Mouse (Mus musculus): ENCODE measurements at regions not wholly inside any gene's neighbourhood (a gene's known extent, or its start where the extent isn't known, plus 50 kb on each side); places are given as distances from the start of the nearest gene placed in this dataset.

- Histone ChIP-seq H3K4me1 (ENCODE audit: control insufficient read depth, insufficient read depth, low read length) (peaks cover 8% of the 10 kb centered on the region), H3K27ac (ENCODE audit: insufficient read depth, low read length) (peak overlapping the region; percentile 41), H3K4me3 (ENCODE audit: insufficient read depth, low read length) (no peak overlapping the region)
- no peak for TF ChIP-seq POLR2A (IDR thresholded peaks at IDR 0.05; ENCODE audit: low read depth, low read length)
- no peak for TF ChIP-seq CTCF (IDR thresholded peaks at IDR 0.05; ENCODE audit: borderline replicate concordance, insufficient read depth, low read length)
Observed at GRCm38 (mm10) chr11:79757513-79758071, 166.6 kb downstream of the Rab11fip4 start.

- Histone ChIP-seq H3K27ac (ENCODE audit: insufficient read depth, low read length) (no peak overlapping the region), H3K4me3 (ENCODE audit: insufficient read depth, low read length) (no peak overlapping the region), H3K4me1 (ENCODE audit: control insufficient read depth, insufficient read depth, low read length) (peaks cover 11% of the 10 kb centered on the region)
- TF ChIP-seq CTCF (IDR thresholded peaks at IDR 0.05; ENCODE audit: borderline replicate concordance, insufficient read depth, low read length) (no peak), POLR2A (IDR thresholded peaks at IDR 0.05; ENCODE audit: low read depth, low read length) (no peak)
Observed at GRCm38 (mm10) chr11:79756305-79756846, 165.4 kb downstream of the Rab11fip4 start.

- H3K27ac ChIP-seq (ENCODE audit: insufficient read depth, low read length), result no peak overlapping the region
- peaks cover 11% of the 10 kb centered on the region for H3K4me1 ChIP-seq (ENCODE audit: control insufficient read depth, insufficient read depth, low read length)
- no peak overlapping the region for H3K4me3 ChIP-seq (ENCODE audit: insufficient read depth, low read length)
- TF ChIP-seq CTCF (IDR thresholded peaks at IDR 0.05; ENCODE audit: borderline replicate concordance, insufficient read depth, low read length), result no peak
- TF ChIP-seq POLR2A (IDR thresholded peaks at IDR 0.05; ENCODE audit: low read depth, low read length), result no peak
Observed at GRCm38 (mm10) chr11:79753491-79753890, 162.5 kb downstream of the Rab11fip4 start.

- no peak overlapping the region for H3K4me3 ChIP-seq (ENCODE audit: insufficient read depth, low read length)
- H3K4me1 ChIP-seq (ENCODE audit: control insufficient read depth, insufficient read depth, low read length), result peaks cover 11% of the 10 kb centered on the region
- H3K27ac ChIP-seq (ENCODE audit: insufficient read depth, low read length), result peak overlapping the region; percentile 68
- TF ChIP-seq POLR2A (IDR thresholded peaks at IDR 0.05; ENCODE audit: low read depth, low read length), result no peak
- no peak for TF ChIP-seq CTCF (IDR thresholded peaks at IDR 0.05; ENCODE audit: borderline replicate concordance, insufficient read depth, low read length)
Observed at GRCm38 (mm10) chr11:79752717-79753480, 161.9 kb downstream of the Rab11fip4 start.

- H3K27ac ChIP-seq (ENCODE audit: insufficient read depth, low read length), result peak overlapping the region; percentile 68
- TF ChIP-seq CTCF (IDR thresholded peaks at IDR 0.05; ENCODE audit: borderline replicate concordance, insufficient read depth, low read length) (no peak), POLR2A (IDR thresholded peaks at IDR 0.05; ENCODE audit: low read depth, low read length) (no peak)
- H3K4me1 ChIP-seq (ENCODE audit: control insufficient read depth, insufficient read depth, low read length), result peaks cover 11% of the 10 kb centered on the region
Observed at GRCm38 (mm10) chr11:79751751-79752716, 161.0 kb downstream of the Rab11fip4 start.

GRCm38 (mm10) chr11:79750943-79751342, 159.9 kb downstream of the Rab11fip4 start:
- Histone ChIP-seq H3K27ac (ENCODE audit: insufficient read depth, low read length) (no peak overlapping the region; the same call in 1 of the 2 replicates), H3K4me1 (ENCODE audit: control insufficient read depth, insufficient read depth, low read length) (peaks cover 11% of the 10 kb centered on the region), H3K4me3 (ENCODE audit: insufficient read depth, low read length) (no peak overlapping the region)
- TF ChIP-seq CTCF (IDR thresholded peaks at IDR 0.05; ENCODE audit: borderline replicate concordance, insufficient read depth, low read length), result no peak
- no peak for TF ChIP-seq POLR2A (IDR thresholded peaks at IDR 0.05; ENCODE audit: low read depth, low read length)

More at GRCm38 (mm10) chr11:79751751-79752716, 161.0 kb downstream of the Rab11fip4 start:
- H3K4me3 ChIP-seq (ENCODE audit: insufficient read depth, low read length), result no peak overlapping the region

GRCm38 (mm10) chr11:79749755-79750434, 158.9 kb downstream of the Rab11fip4 start:
- TF ChIP-seq POLR2A (IDR thresholded peaks at IDR 0.05; ENCODE audit: low read depth, low read length), result no peak
- Histone ChIP-seq H3K4me3 (ENCODE audit: insufficient read depth, low read length) (no peak overlapping the region), H3K27ac (ENCODE audit: insufficient read depth, low read length) (no peak overlapping the region), H3K4me1 (ENCODE audit: control insufficient read depth, insufficient read depth, low read length) (peaks cover 11% of the 10 kb centered on the region)

- Histone ChIP-seq H3K27ac (ENCODE audit: insufficient read depth, low read length) (no peak overlapping the region), H3K4me3 (ENCODE audit: insufficient read depth, low read length) (no peak overlapping the region), H3K4me1 (ENCODE audit: control insufficient read depth, insufficient read depth, low read length) (peaks cover 11% of the 10 kb centered on the region)
- TF ChIP-seq POLR2A (IDR thresholded peaks at IDR 0.05; ENCODE audit: low read depth, low read length) (no peak), CTCF (IDR thresholded peaks at IDR 0.05; ENCODE audit: borderline replicate concordance, insufficient read depth, low read length) (no peak)
Observed at GRCm38 (mm10) chr11:79749141-79749540, 158.1 kb downstream of the Rab11fip4 start.

- H3K4me3 ChIP-seq (ENCODE audit: insufficient read depth, low read length), result no peak overlapping the region
- TF ChIP-seq CTCF (IDR thresholded peaks at IDR 0.05; ENCODE audit: borderline replicate concordance, insufficient read depth, low read length) (no peak), POLR2A (IDR thresholded peaks at IDR 0.05; ENCODE audit: low read depth, low read length) (no peak)
- H3K4me1 ChIP-seq (ENCODE audit: control insufficient read depth, insufficient read depth, low read length), result peaks cover 11% of the 10 kb centered on the region
- H3K27ac ChIP-seq (ENCODE audit: insufficient read depth, low read length), result no peak overlapping the region
Observed at GRCm38 (mm10) chr11:79748606-79749125, 157.7 kb downstream of the Rab11fip4 start.

Data from embryonic fibroblast, embryonic 13.5 days (primary cell).